Mouse (Mus musculus) embryonic stem cell, embryonic (primary cell): ENCODE data around the gene Gclm.
"Not testable (repeated sequence)": the region's sequence is repeated elsewhere in the genome, so short reads cannot be mapped to it uniquely, and the experiment has no call there.

Experiments used
- CTCF ChIA-PET, 4 experiments: fragments of 300-600 bp in 2 of 4; fragments of 350-600 bp in 2 of 4; sonication (Branson Sonifier 250); formaldehyde crosslinking; loops; one replicate each; lab custom pipeline; 2022; ENCODE audit warnings: inconsistent platforms in 2 of 4; lab: Charles Lee
- POLR2A ChIA-PET, 4 experiments: fragments of 300-600 bp in 2 of 4; fragments of 350-600 bp in 2 of 4; sonication (Branson Sonifier 250); formaldehyde crosslinking; loops; one replicate each; lab custom pipeline; 2022; ENCODE audit warnings: antibody characterized with exemption in 4 of 4, inconsistent platforms in 1 of 4; lab: Charles Lee

The Gclm gene

DNA sequence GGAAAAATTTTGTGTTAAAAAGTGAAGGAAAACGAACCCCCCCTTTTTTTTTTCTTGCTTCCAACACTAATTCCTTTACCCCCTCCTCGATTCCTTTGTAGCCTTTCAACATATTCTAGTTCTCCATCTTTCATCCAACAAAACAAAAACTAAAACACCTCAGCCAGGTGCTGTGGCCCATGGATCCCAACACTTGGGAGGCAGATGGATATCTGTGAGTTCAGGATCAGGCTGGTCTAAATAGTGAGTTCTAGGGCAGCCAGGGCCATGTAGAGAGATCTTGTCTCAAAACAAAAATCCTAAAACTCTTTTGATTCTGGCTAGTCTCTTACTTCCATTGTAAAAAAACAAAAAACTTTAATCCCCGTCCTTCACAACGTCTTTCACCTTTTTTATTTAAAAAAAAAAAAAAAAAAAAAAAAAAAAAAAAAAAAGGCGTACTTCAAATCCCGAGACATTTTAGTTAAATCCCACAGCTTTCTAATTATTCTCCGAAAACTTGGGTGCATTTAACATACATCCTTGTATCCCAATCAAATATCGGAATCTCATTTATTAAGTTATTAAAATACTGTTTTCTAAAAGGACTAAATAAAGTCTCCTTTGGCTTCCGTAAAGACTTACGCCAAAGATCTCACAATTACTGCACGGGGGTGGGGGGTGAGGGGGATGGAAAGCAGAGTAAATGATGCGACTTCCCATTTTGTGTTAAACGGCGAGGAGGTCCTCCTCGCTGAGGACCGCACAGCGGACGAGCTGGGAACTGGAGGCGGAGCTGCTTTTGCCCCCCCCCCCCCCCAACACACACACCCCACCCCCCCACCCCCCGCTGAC, 28.3 kb downstream of the Gclm start:
- CTCF ChIA-PET: interaction anchor here in 2 of 4 experiments (0.6 to 1.0 kb wide), 3 partner anchors 20 to 104 kb away, joined by 3 read pairs; partner anchors contain the start of gene Bcar3 (in 1 of the 2)
- POLR2A ChIA-PET: interaction anchor here (0.5 to 1.6 kb wide), 37 partner anchors 8 to 1395 kb away, joined by 3 to 13 read pairs (median 4); partner anchors contain the start of genes Gclm (in 2 of the 4), Arhgap29 (in 1 of the 4) and Bcar3 (in 1 of the 4)

DNA sequence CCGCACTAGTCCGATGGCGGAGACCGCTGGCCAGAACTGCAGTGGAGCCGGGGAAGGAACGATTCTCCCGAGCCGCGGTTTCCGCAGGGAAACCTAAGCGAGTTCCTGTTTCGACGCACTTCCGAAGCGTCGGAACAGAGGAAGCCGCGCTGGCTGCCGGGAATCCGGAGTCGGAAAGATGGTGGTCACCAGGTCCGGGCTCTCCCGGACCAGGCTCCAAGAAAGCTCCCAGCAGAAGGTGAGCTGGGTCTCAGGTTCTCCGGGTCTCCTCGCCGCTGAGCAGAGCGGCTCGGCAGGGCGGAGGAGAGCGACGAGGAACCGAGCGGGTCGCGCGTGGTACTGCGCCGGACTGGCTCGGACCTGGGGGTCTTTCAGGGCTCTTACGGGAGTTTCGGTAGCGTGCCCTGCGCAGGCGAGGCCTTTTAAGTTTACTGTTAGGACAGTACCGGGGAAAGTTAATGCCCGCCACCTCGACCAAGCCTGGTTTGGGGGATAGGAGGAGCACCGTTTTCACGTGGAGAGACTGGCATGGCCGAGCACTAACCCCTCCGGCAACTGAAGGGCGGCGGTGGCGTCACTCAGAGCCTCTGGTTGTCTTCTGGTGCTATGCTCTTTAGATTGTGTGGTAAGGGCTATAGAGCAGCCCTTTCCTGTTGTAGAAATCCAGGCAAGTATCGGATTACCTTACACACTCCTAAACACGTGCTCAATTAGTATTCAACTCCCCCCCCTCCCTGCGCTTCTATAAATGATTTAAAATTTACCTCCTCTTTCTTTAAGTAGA, 29.1 kb downstream of the Gclm start, which contains the start of gene Dnttip2:
TSS of gene Dnttip2 (plus strand) at position 148 of the 784 bp plus-strand sequence.
- CTCF ChIA-PET: interaction anchor here in 1 of 4 experiments (0.6 to 1.0 kb wide), 2 partner anchors 20 to 105 kb away, joined by 3 read pairs; partner anchors contain the start of gene Bcar3
- POLR2A ChIA-PET: interaction anchor here (0.5 to 1.6 kb wide), 35 partner anchors 8 to 1396 kb away, joined by 3 to 13 read pairs (median 4); partner anchors contain the start of genes Gclm (in 2 of the 4), Arhgap29 (in 1 of the 4), Bcar3 (in 1 of the 4) and Cnn3 (in 1 of the 4)

- ChIA-PET POLR2A (interaction anchor here in 2 of 4 experiments (0.7 to 1.6 kb wide), 2 partner anchors 12 to 29 kb away, joined by 3 to 6 read pairs; partner anchors contain the start of gene Gclm (in 1 of the 2)), CTCF (no interaction called here)
These were observed 29.8 kb downstream of the Gclm start for GRCm38 (mm10) chr3:122275111-122275510.

- POLR2A ChIA-PET: interaction anchor here in 1 of 4 experiments (0.6 to 0.7 kb wide), 3 partner anchors 12 to 98 kb away, joined by 3 to 5 read pairs (median 4); no protein-coding TSS in a partner anchor
These were observed 41.8 kb downstream of the Gclm start for GRCm38 (mm10) chr3:122287195-122287594.

DNA sequence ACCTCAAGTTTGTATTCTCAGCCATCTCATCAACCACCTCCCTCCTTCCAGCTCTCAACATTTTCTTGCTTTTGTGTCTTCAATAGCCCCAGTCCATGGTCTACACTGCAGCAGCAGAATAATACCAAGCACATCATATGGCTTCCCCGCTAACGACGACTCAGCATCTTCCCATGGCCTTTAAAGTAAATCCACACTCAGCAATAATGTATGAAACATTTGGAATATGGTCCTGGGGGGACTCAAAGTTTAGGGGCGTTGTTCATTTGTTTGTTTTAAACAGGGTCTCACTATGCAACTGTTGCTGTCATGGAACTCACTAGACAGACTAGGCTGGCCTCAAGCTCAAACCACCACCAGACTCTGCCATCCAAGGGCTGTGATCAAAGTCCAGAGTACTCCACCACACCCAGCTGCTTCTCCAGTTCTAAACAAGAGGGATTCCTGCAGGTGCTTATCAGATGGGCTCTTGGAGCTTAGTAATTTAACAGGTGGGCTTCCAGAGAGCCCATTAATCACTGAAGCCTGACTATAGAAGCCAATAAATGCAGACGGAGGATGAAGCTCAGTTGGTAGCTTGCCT, 43.3 kb downstream of the Gclm start:
- ChIA-PET POLR2A (interaction anchor here (0.6 to 8.5 kb wide), 8 partner anchors 10 to 402 kb away, joined by 3 to 73 read pairs (median 3); no protein-coding TSS in a partner anchor), CTCF (no interaction called here)

More at GRCm38 (mm10) chr3:122287195-122287594, 41.8 kb downstream of the Gclm start:
- CTCF ChIA-PET: interaction anchor here in 1 of 4 experiments (0.6 kb wide), 1 partner anchor 17 kb away, joined by 4 read pairs; no protein-coding TSS in a partner anchor

DNA sequence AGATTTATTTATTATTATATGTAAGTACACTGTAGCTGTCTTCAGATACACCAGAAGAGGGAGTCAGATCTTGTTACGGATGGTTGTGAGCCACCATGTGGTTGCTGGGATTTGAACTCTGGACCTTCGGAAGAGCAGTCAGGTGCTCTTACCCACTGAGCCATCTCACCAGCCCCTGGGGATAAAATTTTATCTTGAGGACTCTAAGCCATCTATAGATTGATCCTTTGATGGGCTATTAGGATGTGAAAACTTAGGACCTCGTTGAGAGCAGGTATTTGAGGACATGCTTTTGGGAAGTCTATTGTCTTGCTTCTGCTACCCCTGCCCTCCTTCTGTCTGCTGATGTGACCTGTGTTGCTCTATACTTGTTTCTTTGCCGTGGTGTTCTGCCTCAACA, 44.0 kb downstream of the Gclm start:
- POLR2A ChIA-PET: interaction anchor here (0.6 to 8.5 kb wide), 11 partner anchors 8 to 259 kb away, joined by 3 to 73 read pairs (median 4); partner anchors contain the start of gene Dnttip2 (in 1 of the 4)
- CTCF ChIA-PET: not testable (repeated sequence)

GRCm38 (mm10) chr3:122290696-122291095, 45.3 kb downstream of the Gclm start:
- POLR2A ChIA-PET: interaction anchor here in 3 of 4 experiments (0.7 to 8.5 kb wide), 8 partner anchors 9 to 33 kb away, joined by 3 to 73 read pairs (median 6); partner anchors contain the start of gene Dnttip2 (in 2 of the 3)
- CTCF ChIA-PET: interaction anchor here in 2 of 4 experiments (0.5 to 2.1 kb wide), 3 partner anchors 21 to 242 kb away, joined by 4 to 5 read pairs (median 4); no protein-coding TSS in a partner anchor

GRCm38 (mm10) chr3:122291828-122292227, 46.5 kb downstream of the Gclm start:
- ChIA-PET CTCF (interaction anchor here in 3 of 4 experiments (0.6 to 2.1 kb wide), 8 partner anchors 20 to 406 kb away, joined by 3 to 7 read pairs (median 4); no protein-coding TSS in a partner anchor), POLR2A (interaction anchor here in 3 of 4 experiments (0.6 to 8.5 kb wide), 21 partner anchors 9 to 692 kb away, joined by 3 to 73 read pairs (median 4); partner anchors contain the start of genes Dnttip2 (in 2 of the 3) and Fnbp1l (in 1 of the 3))

DNA sequence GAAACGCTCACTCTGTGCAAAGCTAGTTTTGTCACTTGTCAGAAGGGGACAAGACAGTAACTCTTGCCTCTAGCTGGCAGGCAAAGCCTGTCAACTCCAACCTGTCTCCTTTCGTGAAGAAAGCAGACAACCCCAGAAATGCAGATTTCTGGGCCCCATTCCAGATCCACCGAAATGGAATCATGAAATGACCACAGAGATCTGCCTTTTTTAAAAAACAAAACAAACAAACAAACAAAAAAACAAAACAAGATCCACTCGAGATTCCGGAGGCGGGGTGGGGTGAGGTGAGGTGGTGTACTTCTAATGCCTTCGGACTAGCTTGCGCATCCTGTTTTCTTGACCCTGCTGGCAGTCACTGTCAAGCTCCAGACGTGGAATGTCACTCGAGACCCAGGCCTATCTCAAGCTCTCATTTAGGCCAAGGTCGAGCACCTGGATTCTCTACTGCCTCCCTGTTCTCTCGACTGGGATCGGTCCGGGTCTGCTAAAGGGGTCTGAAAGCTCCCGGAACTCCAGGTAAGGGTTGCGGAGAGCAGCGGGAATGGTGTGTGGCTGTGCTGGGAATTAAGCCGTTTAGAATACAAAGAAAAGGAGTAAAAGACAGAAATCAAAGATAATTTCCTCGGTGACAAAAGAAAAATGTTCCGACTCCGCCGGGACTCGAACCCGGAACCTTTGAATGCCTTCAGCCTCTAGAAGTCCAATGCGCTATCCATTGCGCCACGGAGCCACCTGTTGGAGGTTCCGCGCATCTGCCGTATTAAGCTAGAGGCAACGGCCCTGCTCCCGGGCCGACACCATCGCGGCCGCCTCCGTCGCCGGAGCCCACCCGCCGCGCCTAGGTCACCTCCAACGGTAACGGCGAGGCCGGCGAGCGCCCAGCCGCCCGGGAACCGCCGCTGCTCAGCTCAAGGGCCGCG, 47.2 kb downstream of the Gclm start:
- ChIA-PET CTCF (interaction anchor here in 2 of 4 experiments (0.6 to 2.1 kb wide), 8 partner anchors 20 to 407 kb away, joined by 3 to 7 read pairs (median 4); no protein-coding TSS in a partner anchor), POLR2A (interaction anchor here in 3 of 4 experiments (0.6 to 8.5 kb wide), 27 partner anchors 9 to 691 kb away, joined by 3 to 73 read pairs (median 4); partner anchors contain the start of genes Dnttip2 (in 3 of the 3) and Fnbp1l (in 1 of the 3))

DNA sequence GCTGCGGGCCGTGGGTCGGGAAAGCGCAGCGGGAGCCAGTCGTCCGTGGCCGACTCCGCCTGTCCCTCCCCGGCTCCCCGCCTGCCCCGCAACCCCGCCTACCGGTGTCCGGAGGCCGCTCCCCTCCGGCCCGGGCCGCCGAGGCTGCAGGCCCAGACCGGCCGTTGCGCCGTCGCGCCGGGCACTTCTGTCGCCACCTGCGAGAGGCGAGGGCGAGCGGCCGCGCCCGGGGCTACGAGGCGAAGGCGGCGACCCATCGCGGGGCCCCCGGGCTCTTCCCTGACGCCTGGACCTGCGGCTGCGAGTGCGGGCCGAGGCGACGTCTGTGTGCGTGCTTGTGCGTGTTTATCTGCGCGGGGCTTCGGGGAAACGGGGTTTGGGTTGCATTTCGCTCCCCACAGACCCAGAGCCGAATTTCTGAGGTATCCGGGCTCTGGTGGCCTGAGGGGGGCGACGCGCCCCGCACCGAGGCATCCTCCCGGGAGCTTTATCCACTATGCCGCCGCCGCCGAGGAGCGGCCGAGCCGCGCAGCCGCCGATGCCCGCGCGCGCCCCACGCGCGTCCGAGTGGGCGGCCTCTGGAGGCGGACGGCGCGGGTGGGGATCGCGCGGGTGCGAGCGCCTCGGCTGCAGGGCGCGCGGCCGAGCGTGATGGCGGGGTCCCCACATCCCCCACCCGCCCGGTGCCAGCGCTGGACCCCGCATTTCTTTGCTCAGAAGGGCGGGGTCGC, 48.0 kb downstream of the Gclm start:
- ChIA-PET POLR2A (interaction anchor here in 3 of 4 experiments (0.6 to 8.5 kb wide), 33 partner anchors 8 to 347 kb away, joined by 3 to 73 read pairs (median 4); partner anchors contain the start of gene Dnttip2 (in 3 of the 3)), CTCF (interaction anchor here in 2 of 4 experiments (0.6 to 2.0 kb wide), 19 partner anchors 19 to 614 kb away, joined by 3 to 7 read pairs (median 3); partner anchors contain the start of gene Dnttip2 (in 1 of the 2))

- CTCF ChIA-PET: interaction anchor here in 2 of 4 experiments (0.6 to 2.4 kb wide), 17 partner anchors 18 to 613 kb away, joined by 3 to 11 read pairs (median 3); partner anchors contain the start of gene Dnttip2 (in 1 of the 2)
- POLR2A ChIA-PET: interaction anchor here in 3 of 4 experiments (0.6 to 8.5 kb wide), 25 partner anchors 13 to 983 kb away, joined by 3 to 73 read pairs (median 4); partner anchors contain the start of gene Dnttip2 (in 1 of the 3)
These were observed 48.8 kb downstream of the Gclm start, which contains the start of gene Bcar3 for GRCm38 (mm10) chr3:122293954-122294850. TSS of gene Bcar3 (plus strand) at chr3:122294136.

GRCm38 (mm10) chr3:122295511-122295910, 50.2 kb downstream of the Gclm start:
- ChIA-PET POLR2A (interaction anchor here in 3 of 4 experiments (0.6 to 8.5 kb wide), 12 partner anchors 18 to 357 kb away, joined by 3 to 73 read pairs (median 4); partner anchors contain the start of gene Dnttip2 (in 1 of the 3)), CTCF (interaction anchor here (0.6 to 2.4 kb wide), 22 partner anchors 14 to 811 kb away, joined by 3 to 11 read pairs (median 4); no protein-coding TSS in a partner anchor)

GRCm38 (mm10) chr3:122296979-122297378, 51.6 kb downstream of the Gclm start:
- POLR2A ChIA-PET: interaction anchor here in 2 of 4 experiments (0.6 to 2.1 kb wide), 9 partner anchors 8 to 342 kb away, joined by 3 to 10 read pairs (median 4); no protein-coding TSS in a partner anchor
- CTCF ChIA-PET: interaction anchor here (0.7 to 2.3 kb wide), 6 partner anchors 15 to 1453 kb away, joined by 3 to 10 read pairs (median 6); no protein-coding TSS in a partner anchor
